In the genomic region with DNA sequence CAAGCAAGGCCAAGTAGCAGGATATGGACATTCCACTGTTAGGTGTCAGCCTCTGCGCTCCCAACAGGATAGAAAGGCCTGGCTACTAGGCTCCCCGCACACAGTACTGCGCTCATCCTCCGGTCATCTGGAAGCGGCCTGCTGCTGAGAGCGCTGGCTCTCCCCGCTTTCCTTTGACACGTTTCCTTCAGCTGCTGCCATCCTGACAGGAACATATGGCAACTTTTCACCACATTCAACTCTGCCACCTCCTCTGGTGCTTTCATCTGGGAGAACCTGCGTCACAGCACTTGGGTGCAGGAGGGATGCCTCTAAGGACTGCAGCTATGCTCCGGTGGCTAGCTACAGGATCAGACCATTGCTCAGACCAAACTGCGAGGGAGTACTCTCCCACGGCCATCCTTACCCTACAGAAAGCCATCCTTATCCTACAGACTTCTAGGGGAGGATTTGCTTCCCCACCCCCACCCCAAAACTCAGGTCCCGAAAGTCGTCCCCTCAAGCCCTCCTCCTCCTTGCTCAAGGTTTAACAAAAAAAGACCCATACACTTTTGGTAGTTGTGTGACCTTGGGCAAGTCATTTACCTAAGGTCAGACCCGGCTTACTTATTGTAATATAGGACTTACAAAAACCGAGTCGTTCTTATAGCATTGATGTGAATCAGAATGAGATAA, we compare ENCODE assay signal across 9 mouse cellular contexts. TPM values are rescaled to one million over a fixed set of nuclear protein-coding genes. Genes with fewer than 3 reads are reported as not detected.
DNase-seq lines count a peak whose midpoint lies in the region; ATAC-seq lines count a peak whose summit lies in the region.
"Had no signal": no experiment of that assay in that cellular context is flagged by ENCODE, and none has a peak within 500 bp of the region (broad histone marks: within the 10 kb centered on the region; RNA-seq: fewer than 3 reads in every experiment).

No protein-coding gene starts in this region.

- 6% methylated on average over 17 of the region's 17 CpGs for WGBS in lung, embryonic 16.5 days
- 7% methylated on average over 17 of the region's 17 CpGs for WGBS in embryonic facial prominence, embryonic 12.5 days
- 8% methylated on average over 17 of the region's 17 CpGs for WGBS in hindbrain, embryonic 10.5 days
- 14% methylated on average over 17 of the region's 17 CpGs for WGBS in limb, embryonic 15.5 days
- 7% methylated on average over 17 of the region's 17 CpGs for WGBS in neural tube, embryonic 15.5 days

- no peaks in the 10 kb centered on the region for H3K27me3 ChIP-seq in lung, embryonic 16.5 days (ENCODE audit: control insufficient read depth, insufficient read depth, low read depth, low read length)
- no peaks in the 10 kb centered on the region for H3K27me3 ChIP-seq in embryonic facial prominence, embryonic 12.5 days
- H3K27me3 ChIP-seq in hindbrain, embryonic 10.5 days (ENCODE audit: insufficient read depth, poor library complexity, severe bottlenecking): no peaks in the 10 kb centered on the region
- H3K27me3 ChIP-seq in limb, embryonic 15.5 days: 0 out of 2 replicates have a peak, but pooled peaks cover 2% of the 10 kb centered on the region
- no peaks in the 10 kb centered on the region for H3K27me3 ChIP-seq in neural tube, embryonic 15.5 days (replicated peaks)

- H3K9me3 ChIP-seq in lung, embryonic 16.5 days (ENCODE audit: control insufficient read depth, low read length): no peaks in the 10 kb centered on the region
- H3K9me3 ChIP-seq in embryonic facial prominence, embryonic 12.5 days: no peaks in the 10 kb centered on the region
- no peaks in the 10 kb centered on the region for H3K9me3 ChIP-seq in hindbrain, embryonic 10.5 days
- H3K9me3 ChIP-seq in limb, embryonic 15.5 days: no peaks in the 10 kb centered on the region
- no peaks in the 10 kb centered on the region for H3K9me3 ChIP-seq in neural tube, embryonic 15.5 days (replicated peaks)

- H3K4me3 ChIP-seq in lung, embryonic 16.5 days (ENCODE audit: low read length): peak overlapping the region; percentile 72
- H3K4me3 ChIP-seq in embryonic facial prominence, embryonic 12.5 days: peak overlapping the region; percentile 89
- peak overlapping the region; percentile 89 for H3K4me3 ChIP-seq in hindbrain, embryonic 10.5 days
- peak overlapping the region; percentile 80 for H3K4me3 ChIP-seq in limb, embryonic 15.5 days
- peak overlapping the region; percentile 94 for H3K4me3 ChIP-seq in neural tube, embryonic 15.5 days (replicated peaks)

- peak overlapping the region; percentile 50 for H3K27ac ChIP-seq in lung, embryonic 16.5 days (ENCODE audit: low read length)
- H3K27ac ChIP-seq in embryonic facial prominence, embryonic 12.5 days: peak overlapping the region; percentile 96; the same call in 1 of the 2 replicates
- H3K27ac ChIP-seq in hindbrain, embryonic 10.5 days: peak overlapping the region; percentile 53; the same call in 1 of the 2 replicates
- H3K27ac ChIP-seq in limb, embryonic 15.5 days: no peak overlapping the region
- no peak overlapping the region for H3K27ac ChIP-seq in neural tube, embryonic 15.5 days (replicated peaks)
- H3K27ac ChIP-seq: macrophage had no signal

- DNase-seq in lung, adult 18-20 months: no peak
- peak; percentile 20 for DNase-seq in hindbrain, embryonic 10.5 days (ENCODE audit: low spot score)
- DNase-seq in layer of hippocampus, postnatal 10 days (ENCODE audit: low spot score in 2 of 2): no peak
- no peak for DNase-seq in c-Kit-positive CD71-positive TER-119-positive erythroid progenitor cells, embryonic 14.5 days (ENCODE audit: low spot score)

- peak overlapping the region; percentile 88 for H3K9ac ChIP-seq in lung, embryonic 16.5 days (ENCODE audit: low read length)
- peak overlapping the region; percentile 61 for H3K9ac ChIP-seq in embryonic facial prominence, embryonic 12.5 days
- no peak overlapping the region; the same call in 1 of the 2 replicates for H3K9ac ChIP-seq in limb, embryonic 15.5 days
- H3K9ac ChIP-seq in neural tube, embryonic 15.5 days (replicated peaks): peak overlapping the region; percentile 46

- no peak for ATAC-seq in lung, embryonic 16.5 days (ENCODE audit: low read depth)
- ATAC-seq in embryonic facial prominence, embryonic 12.5 days (ENCODE audit: insufficient number of reproducible peaks, insufficient read depth, low FRiP score, low TSS enrichment): no peak
- ATAC-seq in limb, embryonic 15.5 days (ENCODE audit: insufficient number of reproducible peaks, low FRiP score, low TSS enrichment, low read depth): no peak
- ATAC-seq in neural tube, embryonic 15.5 days (ENCODE audit: low FRiP score): no peak

- peak overlapping the region; percentile 86 for H3K4me2 ChIP-seq in lung, embryonic 16.5 days (ENCODE audit: low read depth, low read length)
- H3K4me2 ChIP-seq in embryonic facial prominence, embryonic 12.5 days (replicated peaks): peak overlapping the region; percentile 88
- peak overlapping the region; percentile 95 for H3K4me2 ChIP-seq in limb, embryonic 15.5 days
- H3K4me2 ChIP-seq in neural tube, embryonic 15.5 days: peak overlapping the region; percentile 98

- H3K4me1 ChIP-seq in lung, embryonic 16.5 days (replicated peaks; ENCODE audit: control insufficient read depth, insufficient read depth, low read length): peaks cover 16% of the 10 kb centered on the region
- H3K4me1 ChIP-seq in embryonic facial prominence, embryonic 12.5 days: peaks cover 18% of the 10 kb centered on the region
- peaks cover 38% of the 10 kb centered on the region for H3K4me1 ChIP-seq in hindbrain, embryonic 10.5 days (replicated peaks)
- peaks cover 25% of the 10 kb centered on the region for H3K4me1 ChIP-seq in limb, embryonic 15.5 days
- H3K4me1 ChIP-seq in neural tube, embryonic 15.5 days: peaks cover 33% of the 10 kb centered on the region

- H3K36me3 ChIP-seq in lung, embryonic 16.5 days (ENCODE audit: control insufficient read depth, insufficient read depth, low read length): no peaks in the 10 kb centered on the region
- H3K36me3 ChIP-seq in embryonic facial prominence, embryonic 12.5 days: no peaks in the 10 kb centered on the region
- H3K36me3 ChIP-seq in hindbrain, embryonic 10.5 days: no peaks in the 10 kb centered on the region
- no peaks in the 10 kb centered on the region for H3K36me3 ChIP-seq in limb, embryonic 15.5 days
- no peaks in the 10 kb centered on the region for H3K36me3 ChIP-seq in neural tube, embryonic 15.5 days

RNA-seq across cellular contexts. Expression of a gene that starts 2.0 kb away (rescaled TPM):
- polyA plus RNA-seq in lung, embryonic 16.5 days (2015; fragmentation: Nextera tagmentation; extraction: Ambion mirVana): 8.9 and 9.4 TPM in 2 replicates
- 19.7 and 19.9 TPM in 2 replicates for polyA plus RNA-seq in embryonic facial prominence, embryonic 12.5 days (2016; fragmentation: Nextera tagmentation; extraction: Ambion mirVana)
- polyA plus RNA-seq in hindbrain, embryonic 10.5 days (2016; fragmentation: Nextera tagmentation; extraction: Ambion mirVana): 19.3 and 25.0 TPM in 2 replicates
- 7.1 and 8.3 TPM in 2 replicates for polyA plus RNA-seq in limb, embryonic 15.5 days (2015; fragmentation: Nextera tagmentation; extraction: Ambion mirVana)
- 25.2 and 29.9 TPM in 2 replicates for polyA plus RNA-seq in neural tube, embryonic 15.5 days (2015; fragmentation: Nextera tagmentation; extraction: Ambion mirVana)
- total RNA-seq in layer of hippocampus, postnatal 10 days (2021): 10 to 100 TPM; 51.2 to 65.8 TPM

Comparison
In these comparisons a context has a peak if more than half of its experiments do, and no peak if none do; other contexts are left out.
1. H3K27ac ChIP-seq: peak in lung, embryonic 16.5 days (single experiment), embryonic facial prominence, embryonic 12.5 days (single experiment) and hindbrain, embryonic 10.5 days (single experiment); none in limb, embryonic 15.5 days (single experiment) and neural tube, embryonic 15.5 days (single experiment).
2. Peak in every context shown above with its lines, with median percentiles within 50 percentile points of each other: H3K4me2 ChIP-seq and H3K4me3 ChIP-seq.